Mouse (Mus musculus): ENCODE measurements at regions not wholly inside any gene's neighbourhood (a gene's known extent, or its start where the extent isn't known, plus 50 kb on each side); places are given as distances from the start of the nearest gene placed in this dataset.

GRCm38 (mm10) chr8:107860251-107860650, 82.2 kb upstream of the Zfhx3 start:
- in situ Hi-C loops (cut with MboI, MseI) = no loop called here

- in situ Hi-C loops (cut with MboI, MseI) = loop anchor here (5.0 kb wide), 1 partner anchor 48 kb away; no protein-coding TSS in a partner anchor
Observed at GRCm38 (mm10) chr8:107864802-107865651, 77.4 kb upstream of the Zfhx3 start.

GRCm38 (mm10) chr8:107865744-107866143, 76.7 kb upstream of the Zfhx3 start:
- in situ Hi-C loops (cut with MboI, MseI) = loop anchor here (5.0 kb wide), 1 partner anchor 48 kb away; no protein-coding TSS in a partner anchor

- in situ Hi-C loops (cut with MboI, MseI) = no loop called here
Observed at GRCm38 (mm10) chr8:107871718-107872117, 70.7 kb upstream of the Zfhx3 start.

- in situ Hi-C loops (cut with MboI, MseI) = no loop called here
Observed at GRCm38 (mm10) chr8:107872121-107872520, 70.3 kb upstream of the Zfhx3 start.

- in situ Hi-C loops (cut with MboI, MseI) = no loop called here
Observed at GRCm38 (mm10) chr8:107876455-107876854, 66.0 kb upstream of the Zfhx3 start.

GRCm38 (mm10) chr8:107881851-107882250, 60.6 kb upstream of the Zfhx3 start:
- in situ Hi-C loops (cut with MboI, MseI) = no loop called here

GRCm38 (mm10) chr8:107885547-107885946, 56.9 kb upstream of the Zfhx3 start:
- in situ Hi-C loops (cut with MboI, MseI) = no loop called here

- in situ Hi-C loops (cut with MboI, MseI) = no loop called here
Observed at GRCm38 (mm10) chr8:107885971-107886370, 56.5 kb upstream of the Zfhx3 start.

GRCm38 (mm10) chr8:107886516-107887253, 55.8 kb upstream of the Zfhx3 start:
- in situ Hi-C loops (cut with MboI, MseI) = no loop called here

GRCm38 (mm10) chr8:107887333-107887732, 55.1 kb upstream of the Zfhx3 start:
- in situ Hi-C loops (cut with MboI, MseI) = no loop called here

GRCm38 (mm10) chr8:107890922-107891321, 51.5 kb upstream of the Zfhx3 start:
- in situ Hi-C loops (cut with MboI, MseI) = no loop called here
